Mouse (Mus musculus): Measurements from ENCODE around the gene Adam23.

GRCm38 (mm10) chr1:63445149-63445609, 512 bp upstream of the Adam23 start:
- no peak for TF ChIP-seq CTCF (IDR thresholded peaks at IDR 0.05; ENCODE audit: insufficient read depth, low read length)
- no peak for TF ChIP-seq POLR2A (IDR thresholded peaks at IDR 0.05; ENCODE audit: borderline replicate concordance, extremely low read depth, low read depth, low read length)
